Mouse (Mus musculus): ENCODE measurements around the gene Ctnnbip1. TPM values are rescaled to one million over a fixed set of nuclear protein-coding genes. Genes with fewer than 3 reads are reported as not detected.

Ctnnbip1 gene
- total and polyA plus RNA-seq, 2 experiments from 2014 or later: 31.8 to 53.6 TPM

- H3K27me3 ChIP-seq (ENCODE audit: control insufficient read depth, insufficient read depth, low read length): no peaks in the 10 kb centered on the region
- no peaks in the 10 kb centered on the region for H3K4me1 ChIP-seq (ENCODE audit: control insufficient read depth, insufficient read depth)
- WGBS: 88% methylated on average over 2 of the region's 2 CpGs
- no peak overlapping the region for H3K4me3 ChIP-seq (ENCODE audit: low read depth, low read length)
- ATAC-seq (ENCODE audit: insufficient read depth, low read depth) (no peak), DNase-seq (ENCODE audit: low spot score) (no peak)
- no peaks in the 10 kb centered on the region for H3K9me3 ChIP-seq (replicated peaks; ENCODE audit: control insufficient read depth, low read length)
- H3K4me2 ChIP-seq (ENCODE audit: low read depth, low read length): no peak overlapping the region
- H3K27ac ChIP-seq (ENCODE audit: low read depth): no peak overlapping the region
- TF ChIP-seq CTCF (IDR thresholded peaks at IDR 0.05; ENCODE audit: low read depth) (no peak), EP300 (IDR thresholded peaks at IDR 0.05; ENCODE audit: low read depth) (no peak)
- H3K36me3 ChIP-seq (replicated peaks; ENCODE audit: control insufficient read depth, insufficient read depth, low read length): peaks cover 77% of the 10 kb centered on the region
- H3K9ac ChIP-seq (replicated peaks; ENCODE audit: low read depth, low read length): no peak overlapping the region
Observed at GRCm38 (mm10) chr4:149496612-149497011, 21.4 kb upstream of the Ctnnbip1 start.

GRCm38 (mm10) chr4:149498901-149499300 lies 19.1 kb upstream of the Ctnnbip1 start:
- no peaks in the 10 kb centered on the region for H3K9me3 ChIP-seq (replicated peaks; ENCODE audit: control insufficient read depth, low read length)
- no peak overlapping the region for H3K4me2 ChIP-seq (ENCODE audit: low read depth, low read length)
- H3K27me3 ChIP-seq (ENCODE audit: control insufficient read depth, insufficient read depth, low read length): no peaks in the 10 kb centered on the region
- 80% methylated on average over 8 of the region's 8 CpGs for WGBS
- H3K4me1 ChIP-seq (ENCODE audit: control insufficient read depth, insufficient read depth): no peaks in the 10 kb centered on the region
- no peak for TF ChIP-seq CTCF (IDR thresholded peaks at IDR 0.05; ENCODE audit: low read depth)
- no peak for TF ChIP-seq EP300 (IDR thresholded peaks at IDR 0.05; ENCODE audit: low read depth)
- DNase-seq (ENCODE audit: low spot score) (no peak), ATAC-seq (ENCODE audit: insufficient read depth, low read depth) (no peak)
- peaks cover 76% of the 10 kb centered on the region for H3K36me3 ChIP-seq (replicated peaks; ENCODE audit: control insufficient read depth, insufficient read depth, low read length)
- H3K4me3 ChIP-seq (ENCODE audit: low read depth, low read length): no peak overlapping the region
- no peak overlapping the region for H3K27ac ChIP-seq (ENCODE audit: low read depth)
- no peak overlapping the region for H3K9ac ChIP-seq (replicated peaks; ENCODE audit: low read depth, low read length)

GRCm38 (mm10) chr4:149499790-149500189 lies 18.2 kb upstream of the Ctnnbip1 start:
- TF ChIP-seq CTCF (IDR thresholded peaks at IDR 0.05; ENCODE audit: low read depth): no peak
- TF ChIP-seq EP300 (IDR thresholded peaks at IDR 0.05; ENCODE audit: low read depth): no peak
- Histone ChIP-seq H3K36me3 (replicated peaks; ENCODE audit: control insufficient read depth, insufficient read depth, low read length) (peaks cover 67% of the 10 kb centered on the region), H3K9ac (replicated peaks; ENCODE audit: low read depth, low read length) (no peak overlapping the region), H3K27me3 (ENCODE audit: control insufficient read depth, insufficient read depth, low read length) (no peaks in the 10 kb centered on the region), H3K4me1 (ENCODE audit: control insufficient read depth, insufficient read depth) (no peaks in the 10 kb centered on the region), H3K27ac (ENCODE audit: low read depth) (no peak overlapping the region), H3K4me2 (ENCODE audit: low read depth, low read length) (no peak overlapping the region), H3K9me3 (replicated peaks; ENCODE audit: control insufficient read depth, low read length) (no peaks in the 10 kb centered on the region), H3K4me3 (ENCODE audit: low read depth, low read length) (no peak overlapping the region)
- DNase-seq (ENCODE audit: low spot score): no peak
- no peak for ATAC-seq (ENCODE audit: insufficient read depth, low read depth)
- WGBS: 76% methylated on average over 5 of the region's 5 CpGs

GRCm38 (mm10) chr4:149504363-149504762 lies 13.7 kb upstream of the Ctnnbip1 start:
- DNase-seq (ENCODE audit: low spot score): no peak
- Histone ChIP-seq H3K4me2 (ENCODE audit: low read depth, low read length) (no peak overlapping the region), H3K36me3 (replicated peaks; ENCODE audit: control insufficient read depth, insufficient read depth, low read length) (peaks cover 29% of the 10 kb centered on the region), H3K4me3 (ENCODE audit: low read depth, low read length) (no peak overlapping the region), H3K9ac (replicated peaks; ENCODE audit: low read depth, low read length) (no peak overlapping the region), H3K4me1 (ENCODE audit: control insufficient read depth, insufficient read depth) (no peaks in the 10 kb centered on the region), H3K27ac (ENCODE audit: low read depth) (no peak overlapping the region), H3K9me3 (replicated peaks; ENCODE audit: control insufficient read depth, low read length) (no peaks in the 10 kb centered on the region), H3K27me3 (ENCODE audit: control insufficient read depth, insufficient read depth, low read length) (no peaks in the 10 kb centered on the region)
- ATAC-seq (ENCODE audit: insufficient read depth, low read depth): no peak
- TF ChIP-seq EP300 (IDR thresholded peaks at IDR 0.05; ENCODE audit: low read depth) (no peak), CTCF (IDR thresholded peaks at IDR 0.05; ENCODE audit: low read depth) (no peak)
- 84% methylated on average over 5 of the region's 5 CpGs for WGBS

GRCm38 (mm10) chr4:149504858-149505257 lies 13.2 kb upstream of the Ctnnbip1 start:
- TF ChIP-seq CTCF (IDR thresholded peaks at IDR 0.05; ENCODE audit: low read depth): no peak
- TF ChIP-seq EP300 (IDR thresholded peaks at IDR 0.05; ENCODE audit: low read depth): no peak
- no peak overlapping the region for H3K4me2 ChIP-seq (ENCODE audit: low read depth, low read length)
- H3K36me3 ChIP-seq (replicated peaks; ENCODE audit: control insufficient read depth, insufficient read depth, low read length): peaks cover 24% of the 10 kb centered on the region
- no peak overlapping the region for H3K9ac ChIP-seq (replicated peaks; ENCODE audit: low read depth, low read length)
- ATAC-seq (ENCODE audit: insufficient read depth, low read depth) (no peak), DNase-seq (ENCODE audit: low spot score) (no peak)
- H3K4me3 ChIP-seq (ENCODE audit: low read depth, low read length): no peak overlapping the region
- H3K9me3 ChIP-seq (replicated peaks; ENCODE audit: control insufficient read depth, low read length): no peaks in the 10 kb centered on the region
- WGBS: 37% methylated on average over 3 of the region's 3 CpGs
- H3K27me3 ChIP-seq (ENCODE audit: control insufficient read depth, insufficient read depth, low read length): no peaks in the 10 kb centered on the region
- H3K27ac ChIP-seq (ENCODE audit: low read depth): no peak overlapping the region
- H3K4me1 ChIP-seq (ENCODE audit: control insufficient read depth, insufficient read depth): no peaks in the 10 kb centered on the region

GRCm38 (mm10) chr4:149505261-149505967 lies 12.6 kb upstream of the Ctnnbip1 start:
- H3K36me3 ChIP-seq (replicated peaks; ENCODE audit: control insufficient read depth, insufficient read depth, low read length): peaks cover 22% of the 10 kb centered on the region
- no peak for DNase-seq (ENCODE audit: low spot score)
- H3K9me3 ChIP-seq (replicated peaks; ENCODE audit: control insufficient read depth, low read length): no peaks in the 10 kb centered on the region
- WGBS: 66% methylated on average over 14 of the region's 15 CpGs
- TF ChIP-seq CTCF (IDR thresholded peaks at IDR 0.05; ENCODE audit: low read depth): no peak
- H3K27me3 ChIP-seq (ENCODE audit: control insufficient read depth, insufficient read depth, low read length): no peaks in the 10 kb centered on the region
- ATAC-seq (ENCODE audit: insufficient read depth, low read depth): no peak
- no peak overlapping the region for H3K27ac ChIP-seq (ENCODE audit: low read depth)
- no peak overlapping the region for H3K9ac ChIP-seq (replicated peaks; ENCODE audit: low read depth, low read length)
- H3K4me2 ChIP-seq (ENCODE audit: low read depth, low read length): no peak overlapping the region
- no peak overlapping the region for H3K4me3 ChIP-seq (ENCODE audit: low read depth, low read length)
- H3K4me1 ChIP-seq (ENCODE audit: control insufficient read depth, insufficient read depth): no peaks in the 10 kb centered on the region

Measured in heart, postnatal 0 days (tissue).